Mouse (Mus musculus) olfactory bulb, adult 2 months (tissue): Measurements from ENCODE around the gene Elk4.

Experiments used
- CTCF ChIP-seq: fragments of 200-500 bp; IDR thresholded peaks from 2 replicates; pipeline ENCODE4 v1.5.1; 2012; ENCODE audit warnings: low read depth, mild to moderate bottlenecking, low read length, moderate library complexity; ENCODE audit not compliant: insufficient read depth
- POLR2A ChIP-seq: fragments of 200-500 bp; IDR thresholded peaks from 2 replicates; pipeline ENCODE4 v1.6.1; 2012; ENCODE audit warnings: mild to moderate bottlenecking, low read depth, low read length, moderate library complexity; ENCODE audit not compliant: insufficient read depth

DNA sequence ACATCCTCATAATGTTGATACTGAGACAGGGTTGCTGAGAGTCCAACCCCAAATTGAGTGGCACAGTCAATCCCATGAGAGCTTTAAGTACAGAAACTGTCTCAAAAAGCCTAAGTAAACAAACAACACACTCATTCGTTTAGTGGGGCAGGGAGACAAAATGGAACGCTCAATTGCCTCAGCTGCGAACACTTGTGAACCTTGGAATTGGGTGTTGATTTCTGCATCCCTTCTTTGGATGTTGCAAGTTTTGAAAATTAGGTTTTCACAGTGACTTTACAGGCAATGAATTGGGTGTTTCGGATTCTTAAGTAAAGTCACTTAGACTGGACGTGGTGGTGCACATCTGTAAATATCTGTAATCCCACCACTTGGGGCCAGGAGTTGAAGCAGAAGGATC lies 686 bp upstream of the Elk4 start:
- TF ChIP-seq CTCF = no peak
- TF ChIP-seq POLR2A = no peak
